Mouse (Mus musculus): Measurements from ENCODE around the gene Tuba3b. TPM values are rescaled to one million over a fixed set of nuclear protein-coding genes. Genes with fewer than 3 reads are reported as not detected.
A peak's percentile ranks its signal among the peaks of the same experiment; 100 is the strongest.

Tuba3b gene
- polyA plus RNA-seq, 1 experiment from 2014 or later, result 0.08 TPM

DNA sequence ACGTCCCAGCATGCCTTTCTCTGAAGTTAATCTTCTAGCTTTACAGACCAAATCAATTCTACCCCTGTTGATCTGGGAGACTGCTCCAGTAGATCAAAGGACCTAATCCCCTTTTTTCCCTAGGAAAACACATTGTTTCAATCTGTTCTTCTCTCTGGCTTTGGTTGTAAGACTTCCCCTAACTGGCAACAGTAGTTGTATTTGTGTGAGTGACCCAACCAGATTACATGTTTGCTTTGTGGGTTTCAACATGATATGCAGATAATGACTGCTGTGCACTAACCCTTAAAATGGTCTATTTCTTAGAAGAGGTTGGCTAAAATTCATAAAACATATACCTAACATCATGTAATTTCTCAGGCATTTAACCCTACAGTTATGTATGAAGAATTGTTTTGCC lies 24.0 kb upstream of the Tuba3b start:
- Histone ChIP-seq H3K27me3 (ENCODE audit: insufficient read depth, poor library complexity, severe bottlenecking) (no peaks in the 10 kb centered on the region), H3K9me3 (no peaks in the 10 kb centered on the region), H3K4me1 (peaks cover 28% of the 10 kb centered on the region), H3K27ac (no peak overlapping the region), H3K4me3 (no peak overlapping the region), H3K36me3 (no peaks in the 10 kb centered on the region)
- DNase-seq (ENCODE audit: low spot score), result no peak
- 61% methylated on average over 1 of the region's 1 CpGs for WGBS

DNA sequence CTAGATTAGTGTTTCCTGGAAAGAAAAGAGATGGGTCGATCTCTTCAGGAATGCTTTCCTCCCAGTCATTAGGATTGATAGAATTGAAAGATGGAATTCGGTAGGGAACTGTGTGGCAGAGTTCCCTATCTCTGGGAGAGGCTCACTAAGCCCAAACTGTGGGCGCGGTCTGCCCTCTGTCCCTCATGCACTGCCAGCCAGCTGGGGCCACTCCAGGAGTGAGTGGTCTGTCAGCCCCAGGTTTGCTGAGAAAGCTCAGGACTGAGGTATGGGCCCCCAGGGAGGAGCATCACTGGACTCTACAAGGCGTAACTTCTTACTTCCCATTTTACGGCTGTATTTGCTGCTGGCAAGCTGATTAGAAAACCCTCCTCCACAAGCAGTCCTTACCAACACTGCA lies 23.5 kb upstream of the Tuba3b start:
- Histone ChIP-seq H3K4me3 (no peak overlapping the region), H3K27me3 (ENCODE audit: insufficient read depth, poor library complexity, severe bottlenecking) (no peaks in the 10 kb centered on the region), H3K27ac (0 out of 2 replicates have a peak overlapping the region, but pooled peaks have one; percentile 32), H3K4me1 (peaks cover 28% of the 10 kb centered on the region), H3K36me3 (no peaks in the 10 kb centered on the region), H3K9me3 (no peaks in the 10 kb centered on the region)
- 60% methylated on average over 6 of the region's 6 CpGs for WGBS
- peak; percentile 55 for DNase-seq (ENCODE audit: low spot score)

DNA sequence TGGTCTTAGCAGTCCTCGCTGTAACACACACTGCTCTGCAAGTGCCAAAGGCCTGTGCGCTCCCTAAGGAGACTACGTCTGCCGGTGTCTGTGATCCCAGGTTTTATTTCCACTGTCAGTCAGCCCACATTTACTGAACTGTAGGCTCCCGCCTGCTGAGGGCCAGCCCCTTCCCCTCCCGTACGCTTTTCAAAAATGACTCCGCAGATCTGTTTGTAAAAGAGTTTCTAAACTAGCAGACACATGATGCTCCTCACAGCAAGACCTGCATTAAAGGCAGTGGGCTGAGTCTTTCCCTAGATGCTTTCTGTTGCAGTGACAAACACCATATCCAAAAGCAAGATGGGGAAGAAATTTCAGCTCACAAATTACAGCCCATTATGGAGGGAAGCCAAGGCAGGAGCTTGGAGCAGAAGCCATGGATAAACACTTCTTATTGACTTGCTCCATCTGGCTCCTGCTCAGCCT lies 23.0 kb upstream of the Tuba3b start:
- no peak overlapping the region for H3K4me3 ChIP-seq
- H3K9me3 ChIP-seq, result no peaks in the 10 kb centered on the region
- 0 out of 2 replicates have a peak overlapping the region, but pooled peaks have one; percentile 32 for H3K27ac ChIP-seq
- 65% methylated on average over 8 of the region's 8 CpGs for WGBS
- H3K27me3 ChIP-seq (ENCODE audit: insufficient read depth, poor library complexity, severe bottlenecking), result no peaks in the 10 kb centered on the region
- peaks cover 28% of the 10 kb centered on the region for H3K4me1 ChIP-seq
- DNase-seq (ENCODE audit: low spot score), result no peak
- H3K36me3 ChIP-seq, result no peaks in the 10 kb centered on the region

- WGBS, result 57% methylated on average over 7 of the region's 7 CpGs
- no peak for DNase-seq (ENCODE audit: low spot score)
Observed at GRCm38 (mm10) chr6:145593991-145594390, 21.6 kb upstream of the Tuba3b start.

GRCm38 (mm10) chr6:145595905-145596304 lies 19.7 kb upstream of the Tuba3b start:
- Histone ChIP-seq H3K9me3 (no peaks in the 10 kb centered on the region), H3K27me3 (ENCODE audit: insufficient read depth, poor library complexity, severe bottlenecking) (no peaks in the 10 kb centered on the region), H3K4me3 (no peak overlapping the region), H3K36me3 (no peaks in the 10 kb centered on the region), H3K27ac (0 out of 2 replicates have a peak overlapping the region, but pooled peaks have one; percentile 25), H3K4me1 (peaks cover 29% of the 10 kb centered on the region)
- WGBS, result 27% methylated on average over 4 of the region's 4 CpGs
- DNase-seq (ENCODE audit: low spot score), result no peak

More at GRCm38 (mm10) chr6:145593991-145594390, 21.6 kb upstream of the Tuba3b start:
- Histone ChIP-seq H3K4me3 (no peak overlapping the region), H3K27me3 (ENCODE audit: insufficient read depth, poor library complexity, severe bottlenecking) (no peaks in the 10 kb centered on the region), H3K27ac (no peak overlapping the region), H3K9me3 (no peaks in the 10 kb centered on the region), H3K36me3 (no peaks in the 10 kb centered on the region), H3K4me1 (peaks cover 32% of the 10 kb centered on the region)

- H3K4me3 ChIP-seq, result no peak overlapping the region
- whole genome bisulfite sequencing, result 51% methylated on average over 11 of the region's 11 CpGs
- no peaks in the 10 kb centered on the region for H3K36me3 ChIP-seq
- no peak overlapping the region for H3K27ac ChIP-seq
- no peaks in the 10 kb centered on the region for H3K27me3 ChIP-seq (ENCODE audit: insufficient read depth, poor library complexity, severe bottlenecking)
- DNase-seq (ENCODE audit: low spot score), result peak; percentile 45
- peaks cover 19% of the 10 kb centered on the region for H3K4me1 ChIP-seq
- H3K9me3 ChIP-seq, result no peaks in the 10 kb centered on the region
Observed at GRCm38 (mm10) chr6:145598794-145599555, 16.6 kb upstream of the Tuba3b start.

DNA sequence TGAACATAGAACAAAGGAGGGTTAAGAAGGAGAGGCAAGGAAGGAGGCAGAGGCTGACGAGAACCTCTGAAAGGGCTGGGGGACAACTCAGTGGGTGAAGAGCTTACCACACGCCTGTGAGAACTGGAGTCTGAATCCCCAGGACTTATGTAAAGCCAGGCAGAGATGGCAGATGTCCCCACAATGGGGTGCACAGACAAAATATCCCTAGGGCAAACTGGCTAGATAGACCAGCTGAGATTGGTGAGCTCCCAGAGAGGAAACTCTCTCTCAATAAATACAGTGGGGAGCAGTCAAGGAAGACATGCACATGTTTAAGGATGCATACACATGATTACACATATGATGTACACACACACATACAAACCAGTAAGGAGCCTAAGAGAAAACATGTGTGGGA lies 11.4 kb upstream of the Tuba3b start:
- Histone ChIP-seq H3K4me1 (0 out of 2 replicates have a peak, but pooled peaks cover under 1% of the 10 kb centered on the region), H3K36me3 (no peaks in the 10 kb centered on the region), H3K4me3 (no peak overlapping the region), H3K27me3 (ENCODE audit: insufficient read depth, poor library complexity, severe bottlenecking) (no peaks in the 10 kb centered on the region), H3K27ac (no peak overlapping the region), H3K9me3 (no peaks in the 10 kb centered on the region)
- WGBS, result 53% methylated on average over 2 of the region's 2 CpGs
- no peak for DNase-seq (ENCODE audit: low spot score)

DNA sequence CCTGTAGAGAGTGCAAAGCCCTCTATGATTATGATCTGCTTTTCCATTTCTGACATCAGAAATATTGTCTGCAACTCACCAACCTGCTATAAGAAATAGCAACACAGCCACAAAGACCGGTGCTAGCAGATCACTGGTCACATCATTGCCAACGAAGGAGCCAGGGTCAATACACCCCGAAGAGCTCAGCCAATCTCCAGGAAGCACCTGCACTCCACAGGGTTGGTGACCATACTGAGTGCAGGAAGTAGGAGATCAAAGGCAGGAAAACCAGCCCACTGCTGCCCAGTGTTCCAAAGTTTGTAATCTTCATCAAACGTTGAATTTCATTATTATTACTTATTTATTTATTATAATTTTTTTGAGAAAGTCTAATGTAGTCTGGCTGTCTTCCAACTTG lies 10.9 kb upstream of the Tuba3b start:
- H3K36me3 ChIP-seq, result no peaks in the 10 kb centered on the region
- DNase-seq (ENCODE audit: low spot score), result no peak
- no peak overlapping the region for H3K27ac ChIP-seq
- no peaks in the 10 kb centered on the region for H3K9me3 ChIP-seq
- H3K4me3 ChIP-seq, result no peak overlapping the region
- WGBS, result 71% methylated on average over 4 of the region's 4 CpGs
- no peaks in the 10 kb centered on the region for H3K4me1 ChIP-seq
- no peaks in the 10 kb centered on the region for H3K27me3 ChIP-seq (ENCODE audit: insufficient read depth, poor library complexity, severe bottlenecking)

- no peak for DNase-seq (ENCODE audit: low spot score)
- H3K4me3 ChIP-seq, result no peak overlapping the region
- no peak overlapping the region for H3K27ac ChIP-seq
- WGBS, result 70% methylated on average over 3 of the region's 3 CpGs
- H3K4me1 ChIP-seq, result no peaks in the 10 kb centered on the region
- H3K36me3 ChIP-seq, result no peaks in the 10 kb centered on the region
- no peaks in the 10 kb centered on the region for H3K27me3 ChIP-seq (ENCODE audit: insufficient read depth, poor library complexity, severe bottlenecking)
- H3K9me3 ChIP-seq, result no peaks in the 10 kb centered on the region
Observed at GRCm38 (mm10) chr6:145605203-145605602, 10.4 kb upstream of the Tuba3b start.

DNA sequence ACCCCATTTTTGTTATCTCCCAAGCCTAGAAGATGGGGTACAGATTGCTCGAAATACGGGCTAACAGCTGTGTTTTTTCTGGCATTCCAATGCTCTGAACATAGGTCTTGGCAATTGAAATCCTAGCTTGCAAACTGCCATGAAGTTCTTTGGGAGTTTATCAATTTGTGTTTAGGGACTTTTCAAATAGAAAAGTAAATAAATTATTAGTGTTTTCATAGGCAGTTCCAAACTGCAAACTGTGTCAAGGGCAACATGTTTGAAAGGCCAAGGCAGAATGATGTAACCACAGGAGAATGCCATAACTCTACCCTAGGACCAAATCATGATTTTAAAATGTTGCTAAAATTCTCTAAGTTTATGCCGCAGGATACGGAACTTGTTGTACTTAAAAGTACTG lies 7.8 kb upstream of the Tuba3b start:
- DNase-seq (ENCODE audit: low spot score), result no peak
- no peaks in the 10 kb centered on the region for H3K4me1 ChIP-seq
- WGBS, result 86% methylated on average over 4 of the region's 4 CpGs
- no peaks in the 10 kb centered on the region for H3K9me3 ChIP-seq
- H3K27me3 ChIP-seq (ENCODE audit: insufficient read depth, poor library complexity, severe bottlenecking), result no peaks in the 10 kb centered on the region
- no peak overlapping the region for H3K27ac ChIP-seq
- H3K4me3 ChIP-seq, result no peak overlapping the region
- no peaks in the 10 kb centered on the region for H3K36me3 ChIP-seq

DNA sequence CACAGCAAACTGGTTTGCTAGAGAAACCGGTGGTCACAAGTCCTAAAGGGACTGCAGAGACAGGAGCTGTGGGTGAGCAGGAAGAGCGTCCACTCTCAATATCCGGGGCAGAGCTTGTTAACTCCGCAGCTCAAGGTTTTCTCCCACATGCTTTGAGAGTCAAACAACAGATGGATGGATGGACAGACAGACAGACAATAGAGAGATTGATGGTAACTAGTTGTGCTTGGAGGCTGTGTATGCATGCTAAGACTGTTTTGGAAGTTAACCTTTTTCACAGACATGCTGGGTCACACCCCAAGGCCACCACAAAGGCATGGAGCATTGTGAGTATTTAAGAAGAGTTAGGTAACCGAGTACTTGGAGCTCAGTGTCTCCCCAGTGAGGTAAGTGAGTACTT lies 6.9 kb upstream of the Tuba3b start:
- H3K9me3 ChIP-seq, result no peaks in the 10 kb centered on the region
- 77% methylated on average over 5 of the region's 5 CpGs for WGBS
- DNase-seq (ENCODE audit: low spot score), result no peak
- no peaks in the 10 kb centered on the region for H3K27me3 ChIP-seq (ENCODE audit: insufficient read depth, poor library complexity, severe bottlenecking)
- no peak overlapping the region for H3K27ac ChIP-seq
- H3K36me3 ChIP-seq, result no peaks in the 10 kb centered on the region
- no peak overlapping the region for H3K4me3 ChIP-seq
- no peaks in the 10 kb centered on the region for H3K4me1 ChIP-seq

- Histone ChIP-seq H3K9me3 (no peaks in the 10 kb centered on the region), H3K27me3 (ENCODE audit: insufficient read depth, poor library complexity, severe bottlenecking) (0 out of 2 replicates have a peak, but pooled peaks cover 4% of the 10 kb centered on the region), H3K4me1 (0 out of 2 replicates have a peak, but pooled peaks cover 6% of the 10 kb centered on the region), H3K36me3 (no peaks in the 10 kb centered on the region), H3K4me3 (no peak overlapping the region), H3K27ac (no peak overlapping the region)
- WGBS, result 86% methylated on average over 5 of the region's 5 CpGs
- DNase-seq (ENCODE audit: low spot score), result peak; percentile 30
Observed at GRCm38 (mm10) chr6:145610901-145611300, 4.7 kb upstream of the Tuba3b start.

GRCm38 (mm10) chr6:145612611-145613010 lies 2.9 kb upstream of the Tuba3b start:
- Histone ChIP-seq H3K4me1 (0 out of 2 replicates have a peak, but pooled peaks cover 6% of the 10 kb centered on the region), H3K27me3 (ENCODE audit: insufficient read depth, poor library complexity, severe bottlenecking) (0 out of 2 replicates have a peak, but pooled peaks cover 4% of the 10 kb centered on the region), H3K4me3 (no peak overlapping the region), H3K27ac (no peak overlapping the region), H3K36me3 (no peaks in the 10 kb centered on the region), H3K9me3 (no peaks in the 10 kb centered on the region)
- peak; percentile 47 for DNase-seq (ENCODE audit: low spot score)
- 72% methylated on average over 3 of the region's 3 CpGs for WGBS

All from heart, embryonic 10.5 days (tissue).